Mouse (Mus musculus) CH12F3 (cell line): ENCODE measurements around the gene Vps16.

Source experiments
- in situ Hi-C: fragments of 300-500 bp; cut with MboI; formaldehyde crosslinking; loops from 2 replicates; pipeline ENCODE4 v1.14.3; 2020; ENCODE audit warnings: low sequenced_read_pairs

The Vps16 gene

DNA sequence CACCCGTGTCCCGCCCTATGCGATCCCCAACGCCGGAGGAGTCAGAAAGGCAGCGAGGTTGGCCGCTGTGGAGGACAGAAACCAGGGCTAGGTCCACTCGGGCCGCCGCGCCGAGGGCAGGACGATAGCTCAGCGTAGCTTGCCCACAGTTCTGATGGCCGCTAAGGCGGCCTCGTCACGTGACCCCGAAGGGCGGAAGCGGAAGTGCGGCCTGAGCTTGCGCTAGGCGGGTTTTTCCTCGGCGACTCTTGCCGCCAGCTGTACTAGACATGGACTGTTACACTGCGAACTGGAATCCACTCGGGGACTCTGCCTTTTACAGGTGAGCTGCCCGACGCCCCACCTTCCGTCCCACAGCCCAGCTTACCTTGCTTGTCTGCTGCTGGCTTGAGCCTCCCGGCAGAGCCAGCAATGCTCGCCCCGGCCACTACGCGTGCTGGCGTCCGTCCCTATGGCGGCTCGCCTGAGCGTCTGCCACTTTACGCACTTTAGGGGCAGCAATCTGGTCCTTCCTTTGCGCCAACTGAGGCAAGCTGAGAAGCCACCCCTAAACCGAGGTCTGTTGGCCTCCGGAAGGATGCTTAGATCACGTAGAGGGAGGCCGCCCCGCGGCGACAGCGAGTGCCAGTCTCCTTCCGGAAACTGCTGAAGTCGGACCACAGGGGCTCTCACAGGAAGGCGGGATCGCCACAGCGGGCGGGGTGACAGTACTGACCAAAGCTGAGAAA is at the start of gene Vps16, which contains the start of gene Pced1a:
Gene Vps16 (plus strand): TSS at position 214 of the 728 bp plus-strand sequence.
Gene Pced1a (minus strand): TSS at position 576 of the 728 bp plus-strand sequence.
- in situ Hi-C loops = no loop called here

DNA sequence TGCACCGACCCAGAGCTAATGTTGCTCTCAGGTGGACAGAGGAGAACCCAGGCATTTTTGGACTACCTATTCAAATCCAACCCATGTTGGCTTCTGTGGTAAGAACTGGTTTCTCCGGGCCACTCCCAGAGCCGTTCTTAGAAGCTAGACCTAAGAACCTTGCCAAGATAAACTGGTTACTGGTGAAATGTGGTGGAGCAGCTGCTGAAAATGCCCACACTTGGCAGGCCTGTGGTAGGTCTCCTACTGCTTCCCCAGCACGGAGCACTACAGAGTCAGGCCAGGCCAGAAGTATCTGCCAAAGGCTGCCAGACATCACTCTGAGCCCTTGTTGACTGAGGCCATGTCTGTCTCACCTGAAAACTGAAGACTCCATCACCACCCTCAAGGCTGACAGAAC is 49.2 kb upstream of the Vps16 start:
- in situ Hi-C loops = no loop called here

DNA sequence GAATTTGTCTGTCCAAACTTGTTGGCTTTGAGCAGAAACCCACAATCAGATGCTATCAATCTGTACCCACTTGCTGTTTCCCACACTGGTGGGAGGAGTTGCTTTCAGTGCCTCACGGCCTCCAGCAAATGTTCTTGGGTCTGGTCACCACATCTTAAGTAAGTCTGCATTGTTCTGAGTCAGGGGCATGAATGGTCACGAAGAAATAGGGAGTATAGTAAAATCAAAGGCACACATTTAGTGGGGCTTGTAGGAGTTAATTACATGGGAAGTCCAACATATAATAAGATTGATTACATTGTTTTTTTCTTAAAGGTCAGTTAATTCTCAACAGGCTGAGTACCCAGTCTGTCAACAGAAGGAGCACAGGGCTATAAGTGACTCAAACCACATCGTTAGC is 40.9 kb upstream of the Vps16 start:
- in situ Hi-C loops = no loop called here

DNA sequence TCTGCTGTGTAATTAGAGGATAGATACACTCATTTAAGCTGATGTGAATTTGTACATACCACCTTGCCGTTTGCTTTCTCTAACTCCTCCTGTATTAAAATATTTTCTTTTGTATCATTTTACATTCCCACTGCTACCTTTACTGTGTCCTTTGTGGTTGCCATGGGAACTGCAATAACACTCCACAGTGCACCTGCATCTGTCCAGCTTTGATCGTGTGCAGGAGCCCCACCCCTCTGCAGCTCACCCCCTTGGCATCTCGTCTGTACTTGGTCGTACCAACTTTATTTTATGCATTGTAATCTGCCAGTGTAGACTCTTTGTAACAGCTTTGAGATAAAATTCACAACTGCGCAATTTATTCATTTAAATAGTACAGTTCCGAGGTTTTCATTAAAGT is 40.2 kb upstream of the Vps16 start:
- in situ Hi-C loops = no loop called here

DNA sequence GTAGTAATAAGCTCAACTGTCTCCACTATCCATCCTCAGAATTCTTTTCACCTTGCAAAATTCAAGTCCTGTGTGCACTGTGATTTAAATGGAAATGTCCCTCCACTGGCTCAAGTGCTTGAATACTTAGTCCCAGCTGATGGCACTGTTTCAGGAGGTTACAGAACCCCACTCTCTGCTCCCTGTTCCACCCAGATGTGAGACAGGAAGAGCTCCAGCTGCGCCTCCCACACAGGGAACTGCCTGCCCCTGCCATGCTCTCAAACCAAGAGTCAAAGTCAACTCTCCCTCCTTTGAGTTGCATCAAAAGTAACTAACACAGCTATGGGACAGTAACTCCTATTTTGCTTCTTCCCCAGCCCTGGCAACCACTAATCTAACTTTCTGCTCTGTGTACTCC is 37.9 kb upstream of the Vps16 start:
- in situ Hi-C loops = no loop called here

DNA sequence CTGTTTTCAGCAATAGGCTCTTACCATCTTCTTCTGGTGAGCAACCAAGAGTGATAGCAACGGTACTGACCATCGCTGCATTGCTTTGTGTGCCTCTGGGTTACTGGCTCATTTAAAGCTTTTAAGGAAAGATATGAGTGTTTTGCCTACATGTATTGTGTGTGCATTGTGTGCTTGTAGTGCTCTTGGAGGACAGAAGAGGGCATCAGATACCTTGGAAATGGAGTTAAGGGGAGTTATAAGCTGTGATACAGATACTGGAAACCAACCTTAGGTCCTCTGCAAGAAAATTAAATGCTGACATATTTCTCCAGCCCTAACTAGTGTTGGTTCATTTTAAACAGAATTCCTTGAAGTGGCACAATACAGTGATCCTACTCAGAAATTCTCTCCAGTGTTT is 35.3 kb upstream of the Vps16 start:
- in situ Hi-C loops = no loop called here

DNA sequence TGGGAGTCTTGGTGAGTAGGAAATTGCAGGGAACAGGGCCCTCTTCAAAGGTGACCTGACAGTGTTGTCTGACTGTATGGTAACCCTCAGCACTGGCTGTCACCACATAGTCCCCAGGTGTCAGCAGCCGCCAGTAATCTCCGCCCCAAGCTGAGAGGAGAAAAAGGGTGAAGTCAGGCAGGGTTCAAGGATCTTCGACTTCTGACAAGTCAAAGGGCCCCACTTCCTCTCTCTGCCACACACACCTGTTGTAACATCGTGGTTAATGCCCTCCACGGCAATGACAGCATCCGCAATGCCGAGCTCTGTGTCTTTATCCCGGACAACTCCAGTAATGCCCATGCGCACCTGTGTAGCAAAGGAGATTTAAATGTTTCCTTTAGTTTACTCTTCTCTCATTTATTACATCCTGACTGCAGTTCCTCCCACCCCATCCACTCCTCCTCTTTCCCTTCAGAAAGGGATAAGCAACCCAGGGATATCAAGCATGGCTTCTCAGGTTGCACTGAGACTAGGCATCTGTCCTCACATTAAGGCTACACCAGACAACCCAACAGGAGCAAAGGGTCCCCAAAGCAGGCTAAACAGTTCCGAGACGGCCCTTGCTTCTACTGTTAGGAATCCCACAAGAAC is 33.0 kb upstream of the Vps16 start:
- in situ Hi-C loops = no loop called here

DNA sequence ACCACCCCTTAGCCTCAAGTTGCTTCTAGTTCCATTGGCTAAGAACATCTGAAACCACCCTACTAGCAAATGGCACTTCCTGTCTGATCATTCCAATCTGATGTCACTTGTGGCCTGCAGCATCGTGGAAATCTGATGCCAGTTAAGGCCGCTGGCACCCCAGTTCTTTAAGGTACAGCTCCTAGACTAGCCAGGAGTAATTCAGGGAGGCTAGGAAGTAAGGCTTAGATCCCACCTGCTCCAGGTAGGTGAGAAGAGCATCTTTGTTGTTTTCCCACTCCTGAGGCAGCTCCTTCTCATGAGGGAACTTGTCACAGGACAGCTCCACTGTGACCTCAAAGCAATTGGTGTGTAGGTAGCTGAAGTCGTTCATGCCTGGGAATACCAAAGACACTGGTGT is 31.3 kb upstream of the Vps16 start:
- in situ Hi-C loops = no loop called here

DNA sequence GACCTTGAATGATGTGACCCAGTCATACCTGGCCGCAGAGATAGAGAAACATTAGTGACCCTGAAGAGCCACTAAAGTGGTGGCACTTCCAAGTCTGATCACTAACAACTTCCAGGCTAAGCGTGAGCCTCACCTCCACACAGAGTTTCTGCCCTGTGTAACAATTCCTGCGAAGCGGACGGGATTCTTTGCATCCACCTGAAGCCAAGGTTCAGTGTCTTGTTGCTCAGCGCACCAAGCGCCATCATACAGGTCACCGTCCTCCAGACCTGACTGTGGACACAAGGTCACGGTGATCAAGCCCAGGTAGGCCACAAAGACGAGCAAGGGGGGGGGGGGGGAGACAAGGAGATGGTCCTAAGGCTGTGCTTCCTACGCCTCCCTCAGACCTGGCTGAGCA is 28.4 kb upstream of the Vps16 start:
- in situ Hi-C loops = no loop called here

DNA sequence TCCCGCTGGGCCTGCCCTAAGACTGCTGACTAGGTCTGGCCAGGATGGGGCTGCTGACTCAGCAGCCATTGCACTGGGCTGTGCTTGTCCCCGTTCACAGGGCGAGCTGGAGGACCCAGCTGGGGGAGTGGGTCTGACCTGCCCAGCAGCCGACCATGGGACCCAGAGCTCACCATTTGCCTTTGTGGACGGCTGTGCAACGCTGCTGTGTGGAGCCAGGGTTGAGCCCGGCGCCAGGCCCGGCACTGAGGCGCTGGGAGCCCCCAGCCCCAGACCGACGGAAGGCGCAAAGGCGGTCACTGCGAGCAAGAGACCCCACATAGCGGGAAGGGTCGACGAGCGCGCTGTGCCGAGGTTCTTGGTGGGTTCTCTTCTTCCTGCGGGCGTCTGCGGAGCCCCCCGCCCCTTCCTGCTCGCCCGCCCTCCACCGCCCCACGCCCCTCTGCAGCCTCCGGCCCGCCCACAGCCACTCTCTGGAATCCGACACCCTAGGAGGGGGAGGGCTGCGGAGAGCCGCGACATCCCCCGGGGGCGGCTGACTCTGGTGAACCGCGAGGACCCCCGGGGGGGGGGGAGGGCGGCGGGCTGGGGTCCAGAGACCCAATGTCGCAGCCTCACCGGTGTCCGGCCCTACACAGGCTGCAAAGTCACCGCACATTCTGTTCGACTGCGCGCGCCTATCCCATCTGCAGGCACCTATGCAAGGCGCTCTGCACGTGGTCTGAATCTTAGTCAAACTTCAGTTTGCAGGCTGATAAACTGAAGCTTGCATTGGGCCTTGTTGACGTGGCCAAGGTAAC is 26.8 kb upstream of the Vps16 start, which contains the start of gene Cpxm1:
Gene Cpxm1 (minus strand): TSS at position 389 of the 800 bp plus-strand sequence.
- in situ Hi-C loops = no loop called here

DNA sequence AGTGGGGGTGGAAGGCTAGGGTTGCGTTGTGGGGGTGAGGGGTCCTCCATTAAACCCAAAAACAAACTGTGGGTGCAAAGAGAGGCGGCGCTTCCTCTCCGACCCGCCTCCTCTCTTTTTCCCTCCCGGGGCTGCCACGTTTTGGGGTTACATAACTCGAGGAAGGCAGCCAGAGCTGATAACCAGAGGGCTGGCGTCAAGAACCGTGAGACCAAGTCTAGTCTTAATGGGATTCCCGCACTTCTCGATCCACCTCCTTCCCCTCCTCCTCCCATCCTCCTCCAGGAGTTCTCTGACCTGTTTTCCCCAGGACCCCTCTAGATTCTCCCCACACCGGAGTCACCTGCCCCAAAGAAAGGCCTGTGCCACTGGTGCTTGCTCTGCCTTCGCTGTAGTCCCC is 26.0 kb upstream of the Vps16 start:
- in situ Hi-C loops = no loop called here

DNA sequence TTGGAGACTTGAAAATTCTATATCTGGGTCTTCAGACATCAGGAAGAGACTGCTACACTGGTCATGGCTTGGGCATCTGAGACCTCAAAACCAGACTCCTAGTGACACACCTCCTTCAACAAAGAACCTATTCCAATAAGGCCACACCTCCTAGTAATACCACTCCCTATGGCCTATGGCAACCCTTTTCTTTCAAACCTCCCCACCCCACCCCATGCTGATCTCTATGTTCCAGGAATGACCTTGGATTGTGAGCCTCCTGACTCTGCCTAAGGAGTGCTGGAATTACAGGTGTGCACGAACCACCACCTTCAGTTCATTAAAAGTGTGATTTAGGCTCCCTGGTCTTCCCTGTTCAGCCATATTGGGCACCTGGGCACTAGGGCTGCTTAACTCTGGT is 24.1 kb upstream of the Vps16 start:
- in situ Hi-C loops = no loop called here

DNA sequence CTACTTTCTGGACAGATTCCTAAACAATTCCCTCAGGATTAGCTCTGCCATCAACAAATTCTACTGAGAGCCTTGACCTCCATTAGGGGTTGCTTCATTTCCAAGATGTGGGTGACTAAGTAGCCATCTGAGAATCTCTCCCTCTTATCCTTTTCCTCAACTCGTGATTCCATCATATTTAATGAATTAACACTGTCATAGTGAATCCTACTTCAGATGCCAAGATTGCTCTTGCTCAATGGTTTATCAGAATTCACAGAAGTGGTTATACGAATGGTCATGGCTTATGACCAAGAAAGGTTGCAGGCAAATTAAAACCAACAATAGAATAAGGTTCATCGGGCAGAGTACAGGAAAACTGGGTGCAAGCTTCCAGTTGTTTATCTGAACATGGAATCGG is 22.2 kb upstream of the Vps16 start:
- in situ Hi-C loops = no loop called here

DNA sequence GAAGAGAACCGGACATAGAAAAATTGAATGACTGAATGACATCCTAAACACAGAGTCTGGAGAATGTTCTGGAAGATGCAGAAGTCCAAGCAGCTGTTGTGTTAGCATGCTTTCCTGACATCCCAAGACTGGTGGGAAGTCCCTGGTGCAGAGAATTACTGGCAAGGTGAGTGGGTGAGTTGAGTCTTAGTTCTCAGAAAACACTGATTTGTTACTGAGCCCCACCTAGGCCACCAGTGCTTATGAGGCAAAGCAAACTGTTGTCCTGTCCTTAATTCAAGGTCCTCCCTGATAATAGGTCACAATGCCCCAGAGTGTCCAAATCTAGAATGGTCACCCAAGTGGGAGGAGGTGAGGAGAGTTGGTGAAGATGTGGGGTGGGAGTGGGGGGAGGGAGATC is 19.2 kb upstream of the Vps16 start, which contains the start of the genes Gm28372 and 1700020A23Rik:
Gene Gm28372 (plus strand): TSS at position 301 of the 400 bp plus-strand sequence.
Gene 1700020A23Rik (plus strand): TSS at position 321 of the 400 bp plus-strand sequence.
- in situ Hi-C loops = no loop called here

DNA sequence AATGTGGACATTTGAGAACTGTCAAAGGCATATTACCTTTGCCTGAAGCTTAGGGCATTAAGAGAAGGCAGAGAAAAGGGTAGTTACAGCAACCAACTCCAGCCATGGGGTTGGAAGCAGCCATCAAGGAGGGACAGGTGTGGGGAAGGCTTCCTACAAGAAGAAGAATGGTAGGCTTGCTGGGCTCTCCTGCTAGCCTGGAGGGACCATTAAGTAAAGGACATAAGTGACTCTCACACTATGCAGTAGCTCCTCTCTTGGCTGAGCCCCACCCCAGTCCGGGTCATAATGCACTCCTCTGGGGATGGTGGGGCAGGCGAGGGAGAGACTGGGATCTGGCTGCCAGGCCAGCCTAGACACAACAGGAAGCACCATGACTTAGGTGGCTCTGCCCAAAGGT is 18.0 kb upstream of the Vps16 start, which contains the start of gene Tmem239:
Gene Tmem239 (plus strand): TSS at position 301 of the 400 bp plus-strand sequence.
- in situ Hi-C loops = no loop called here

DNA sequence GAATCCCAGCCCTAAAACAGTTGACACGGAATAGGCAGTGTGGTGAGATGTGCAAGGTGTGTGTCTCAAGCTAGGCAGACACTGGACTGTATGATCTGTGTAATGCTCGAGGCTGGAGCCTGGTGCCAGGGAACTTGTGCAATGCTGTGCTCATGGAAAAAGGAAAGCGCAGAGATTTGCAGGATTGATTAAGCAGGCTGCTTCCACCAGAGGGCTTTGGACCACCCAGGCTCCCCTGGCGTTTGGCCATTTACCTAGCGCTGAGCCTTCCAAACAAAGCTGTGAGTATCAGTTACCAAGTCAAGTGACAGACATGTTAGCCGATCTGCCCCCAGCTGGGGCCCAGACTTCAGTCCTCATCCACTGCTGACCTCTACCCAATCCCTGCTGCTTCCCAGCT is 15.9 kb upstream of the Vps16 start:
- in situ Hi-C loops = no loop called here

DNA sequence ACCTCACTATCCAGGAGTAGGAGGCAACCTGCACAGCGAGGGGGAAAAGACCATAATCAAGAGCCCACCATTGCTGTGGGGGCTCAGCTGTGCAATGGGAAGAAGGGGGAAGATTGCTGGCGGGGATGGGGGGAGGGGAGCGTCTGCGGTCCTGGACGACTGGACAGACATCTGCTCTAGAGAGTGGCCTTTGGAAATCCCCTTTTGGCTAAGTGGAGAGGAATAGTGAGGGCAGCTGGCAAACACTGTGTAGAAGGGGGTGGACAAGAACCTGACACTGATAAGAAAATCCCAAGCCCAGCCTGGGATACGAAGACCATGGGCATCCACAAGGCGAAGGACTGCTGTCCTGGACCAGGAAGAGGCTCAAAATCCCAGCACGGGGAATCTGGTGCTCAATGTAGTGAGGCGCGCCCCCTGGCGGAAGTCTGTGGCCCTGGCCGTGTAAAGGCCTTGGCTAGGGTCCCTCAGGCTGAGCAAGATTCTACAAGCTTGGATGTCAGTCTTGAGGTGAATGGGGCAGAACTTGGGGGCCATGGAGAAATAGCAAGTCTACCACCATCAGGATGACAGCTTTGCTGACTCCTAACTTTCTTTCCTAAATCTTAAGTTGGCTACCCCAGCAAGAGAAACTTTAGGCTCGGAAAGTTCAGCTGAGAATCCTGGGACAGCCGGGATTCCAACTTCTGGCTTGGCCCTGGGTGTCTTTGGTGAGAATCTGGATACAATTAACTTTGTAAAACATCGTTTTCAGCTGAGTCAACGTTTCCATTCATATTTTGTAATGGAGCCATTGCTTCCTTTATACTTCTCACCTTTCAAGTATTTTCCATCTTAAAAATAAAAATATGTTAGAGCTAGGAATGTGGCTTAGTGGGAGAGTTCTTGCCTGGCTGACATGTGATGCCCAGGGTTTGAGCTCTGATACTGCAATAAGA is 12.3 kb upstream of the Vps16 start:
- in situ Hi-C loops = no loop called here

DNA sequence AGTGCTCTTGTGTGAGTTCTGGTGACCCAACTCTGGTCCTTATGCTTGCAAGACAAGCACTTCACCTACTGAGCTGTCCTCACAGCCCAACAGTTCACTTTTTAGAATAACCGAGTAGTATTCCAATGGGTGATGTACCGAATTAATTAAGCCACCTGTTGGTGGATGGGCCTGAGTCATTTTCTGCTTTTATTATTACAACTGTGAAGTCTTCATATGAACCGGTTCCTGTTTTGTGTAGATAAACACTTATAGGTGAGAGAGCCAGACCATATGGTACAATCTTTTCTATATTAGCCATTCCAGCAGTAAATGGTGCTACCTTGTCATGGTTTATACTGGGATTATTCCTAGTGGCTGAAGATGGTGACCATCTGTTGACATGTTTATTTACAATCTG is 11.4 kb upstream of the Vps16 start:
- in situ Hi-C loops = no loop called here

DNA sequence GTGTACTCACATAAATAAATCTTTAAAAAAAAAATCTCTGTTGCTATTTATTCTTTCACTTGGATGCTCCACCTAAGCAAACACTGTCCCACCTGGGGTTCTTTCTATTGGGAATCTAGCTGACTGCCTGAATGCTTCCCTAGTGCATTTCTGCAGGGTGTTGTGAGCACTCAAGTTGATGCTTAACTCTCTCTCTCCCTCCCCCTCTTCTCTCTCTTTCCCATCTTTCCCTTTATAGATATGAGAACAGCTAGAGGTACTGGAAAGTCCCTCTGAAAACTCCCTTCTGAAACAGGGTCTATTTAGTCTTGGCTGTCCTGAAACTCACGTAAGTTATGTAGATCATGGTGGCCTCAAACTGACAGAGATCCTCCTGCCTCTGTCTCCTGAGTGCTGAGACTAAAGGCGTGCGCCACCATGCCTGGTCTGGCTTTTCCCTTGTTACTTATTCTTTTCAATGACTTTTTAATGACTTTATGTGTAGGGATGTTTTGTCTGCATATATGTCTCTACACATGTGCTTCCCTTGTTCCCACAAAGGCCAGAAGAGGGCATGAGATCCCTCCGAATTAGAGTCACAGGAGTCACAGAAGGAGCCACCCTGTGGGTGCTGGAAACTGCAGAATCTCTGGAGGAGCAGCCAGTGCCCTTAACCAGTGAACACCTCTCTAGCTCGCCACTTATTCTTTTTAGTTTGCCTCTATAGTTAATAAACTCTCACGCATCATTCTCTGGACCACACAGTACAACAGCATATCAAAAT is 9.9 kb upstream of the Vps16 start:
- in situ Hi-C loops = no loop called here
